Mouse (Mus musculus): ENCODE measurements around the gene Tmem160. TPM values are rescaled to one million over a fixed set of nuclear protein-coding genes. Genes with fewer than 3 reads are reported as not detected.

Gene Tmem160
- polyA plus RNA-seq, 1 experiment from 2014 or later, result 75.4 TPM

Other genes with a start within 250 kb of the Tmem160 start
- 9.4 and 10.8 TPM in 2 replicates for gene Dhx34, start 230.7 kb upstream of the Tmem160 start, polyA plus RNA-seq (2014; fragmentation: Nextera tagmentation; extraction: Ambion mirVana)
- gene C5ar2, start 208.6 kb upstream of the Tmem160 start, polyA plus RNA-seq (2014; fragmentation: Nextera tagmentation; extraction: Ambion mirVana), result not detected in 2 replicates
- 0.89 and 1.3 TPM in 2 replicates for gene C5ar1, start 193.2 kb upstream of the Tmem160 start, polyA plus RNA-seq (2014; fragmentation: Nextera tagmentation; extraction: Ambion mirVana)
- 20.4 and 21.0 TPM in 2 replicates for gene Inafm1, start 179.2 kb upstream of the Tmem160 start, polyA plus RNA-seq (2014; fragmentation: Nextera tagmentation; extraction: Ambion mirVana)
- gene Ccdc9, start 166.0 kb upstream of the Tmem160 start, polyA plus RNA-seq (2014; fragmentation: Nextera tagmentation; extraction: Ambion mirVana), result 12.6 and 15.2 TPM in 2 replicates
- gene Bbc3, start 144.4 kb upstream of the Tmem160 start, polyA plus RNA-seq (2014; fragmentation: Nextera tagmentation; extraction: Ambion mirVana), result 10.6 and 11.0 TPM in 2 replicates
- 253 and 259 TPM in 2 replicates for gene Sae1, start 65.0 kb upstream of the Tmem160 start, polyA plus RNA-seq (2014; fragmentation: Nextera tagmentation; extraction: Ambion mirVana)
- gene Zc3h4, start 51.9 kb upstream of the Tmem160 start, polyA plus RNA-seq (2014; fragmentation: Nextera tagmentation; extraction: Ambion mirVana), result 14.3 and 15.5 TPM in 2 replicates
- 2.4 and 3.4 TPM in 2 replicates for gene Npas1, start 24.9 kb downstream of the Tmem160 start, polyA plus RNA-seq (2014; fragmentation: Nextera tagmentation; extraction: Ambion mirVana)
- 29.6 and 36.1 TPM in 2 replicates for gene Arhgap35, start 162.2 kb downstream of the Tmem160 start, polyA plus RNA-seq (2014; fragmentation: Nextera tagmentation; extraction: Ambion mirVana)
- gene Ceacam15, start 222.9 kb downstream of the Tmem160 start, polyA plus RNA-seq (2014; fragmentation: Nextera tagmentation; extraction: Ambion mirVana), result not detected in 2 replicates

Data from forebrain, embryonic 14.5 days (tissue).